9 mouse cellular contexts compared by ENCODE assay signal in the genomic region with DNA sequence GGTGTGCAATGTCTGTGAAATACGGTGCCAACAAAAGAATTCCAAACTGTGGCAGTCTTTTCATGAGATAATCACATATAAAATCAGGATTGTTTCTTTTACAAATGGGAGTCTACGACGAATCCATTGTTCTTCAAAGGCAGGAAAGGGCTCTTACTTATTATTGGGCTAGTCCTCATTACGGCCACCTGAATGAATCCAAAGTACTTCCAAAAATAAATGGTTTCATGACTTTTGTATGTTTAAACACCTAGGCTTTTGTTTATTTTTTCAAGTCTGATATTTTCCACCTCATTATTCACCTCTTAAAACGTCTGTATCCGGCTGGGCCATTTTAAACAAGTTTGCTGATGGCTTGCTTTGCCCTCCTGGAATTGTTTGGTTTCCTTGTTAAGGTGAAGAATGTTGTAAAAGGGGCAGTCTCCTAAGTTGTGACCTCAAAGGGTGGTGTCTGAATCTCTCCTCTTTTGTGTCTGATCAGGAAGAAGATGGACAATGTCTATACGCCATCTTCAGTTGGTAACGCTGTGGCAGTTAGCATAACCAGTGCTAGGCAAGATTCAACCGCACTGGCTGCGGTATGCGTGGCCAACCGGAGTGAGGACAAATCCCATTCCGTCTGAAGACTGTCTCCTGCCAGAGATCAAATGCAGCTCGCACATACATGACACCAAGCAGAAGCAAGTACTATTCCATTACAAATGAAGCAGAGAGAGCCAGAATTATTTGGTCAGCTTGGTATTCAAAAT.
DNase-seq lines count a peak whose midpoint lies in the region; ATAC-seq and TF ChIP-seq lines count a peak whose summit lies in the region.
"Had no signal": no experiment of that assay in that cellular context is flagged by ENCODE, and none has a peak within 500 bp of the region (broad histone marks: within the 10 kb centered on the region; RNA-seq: fewer than 3 reads in every experiment).

No protein-coding gene starts in this region.

- H3K4me1 ChIP-seq in lung, embryonic 14.5 days (ENCODE audit: insufficient read depth) = peaks cover 16% of the 10 kb centered on the region
- H3K4me1 ChIP-seq in forebrain, embryonic 15.5 days = peaks cover 52% of the 10 kb centered on the region
- H3K4me1 ChIP-seq in limb, embryonic 14.5 days (ENCODE audit: control insufficient read depth, insufficient read depth, low read length) = peaks cover 40% of the 10 kb centered on the region
- 0 out of 2 replicates have a peak, but pooled peaks cover 15% of the 10 kb centered on the region for H3K4me1 ChIP-seq in stomach, embryonic 16.5 days (ENCODE audit: control insufficient read depth, insufficient read depth, low read length)

- TF ChIP-seq CTCF in lung, embryonic 14.5 days (IDR thresholded peaks at IDR 0.05; ENCODE audit: low read depth) = no peak

- no peak overlapping the region for H3K4me3 ChIP-seq in lung, embryonic 14.5 days (ENCODE audit: low read depth, low read length)
- H3K4me3 ChIP-seq in forebrain, embryonic 15.5 days = peak overlapping the region; percentile 20; the same call in 1 of the 2 replicates
- H3K4me3 ChIP-seq in limb, embryonic 14.5 days (replicated peaks; ENCODE audit: low read length) = no peak overlapping the region
- no peak overlapping the region for H3K4me3 ChIP-seq in stomach, embryonic 16.5 days (replicated peaks; ENCODE audit: low read length)

- peak overlapping the region; percentile 79 for H3K27ac ChIP-seq in lung, embryonic 14.5 days (ENCODE audit: low read depth)
- H3K27ac ChIP-seq in forebrain, embryonic 15.5 days (replicated peaks) = peak overlapping the region; percentile 96
- peak overlapping the region; percentile 82 for H3K27ac ChIP-seq in limb, embryonic 14.5 days (replicated peaks; ENCODE audit: low read depth, low read length)
- peak overlapping the region; percentile 49; the same call in 1 of the 2 replicates for H3K27ac ChIP-seq in stomach, embryonic 16.5 days (ENCODE audit: low read length)

- 27% methylated on average over 14 of the region's 14 CpGs for WGBS in lung, embryonic 14.5 days
- WGBS in forebrain, embryonic 15.5 days = 12% methylated on average over 14 of the region's 14 CpGs
- WGBS in limb, embryonic 14.5 days = 32% methylated on average over 14 of the region's 14 CpGs
- WGBS in stomach, embryonic 16.5 days = 46% methylated on average over 14 of the region's 14 CpGs

- TF ChIP-seq POLR2A in limb, embryonic 14.5 days (IDR thresholded peaks at IDR 0.05; ENCODE audit: borderline replicate concordance, extremely low read depth, insufficient read depth, insufficient read length) = no peak

- no peak overlapping the region for H3K9ac ChIP-seq in lung, embryonic 14.5 days
- H3K9ac ChIP-seq in forebrain, embryonic 15.5 days (replicated peaks) = peak overlapping the region; percentile 45
- no peak overlapping the region for H3K9ac ChIP-seq in limb, embryonic 14.5 days (ENCODE audit: low read depth, low read length, severe bottlenecking)
- H3K9ac ChIP-seq in stomach, embryonic 16.5 days (ENCODE audit: low read length) = no peak overlapping the region

- H3K36me3 ChIP-seq in lung, embryonic 14.5 days (ENCODE audit: insufficient read depth) = no peaks in the 10 kb centered on the region
- no peaks in the 10 kb centered on the region for H3K36me3 ChIP-seq in forebrain, embryonic 15.5 days
- no peaks in the 10 kb centered on the region for H3K36me3 ChIP-seq in limb, embryonic 14.5 days (ENCODE audit: control insufficient read depth, insufficient read depth, low read length)
- no peaks in the 10 kb centered on the region for H3K36me3 ChIP-seq in stomach, embryonic 16.5 days (ENCODE audit: control insufficient read depth, insufficient read depth, low read length)

- peak overlapping the region; percentile 54 for H3K4me2 ChIP-seq in lung, embryonic 14.5 days
- peak overlapping the region; percentile 36 for H3K4me2 ChIP-seq in forebrain, embryonic 15.5 days (replicated peaks)
- peak overlapping the region; percentile 36 for H3K4me2 ChIP-seq in limb, embryonic 14.5 days (replicated peaks; ENCODE audit: low read depth, low read length, severe bottlenecking)
- H3K4me2 ChIP-seq in stomach, embryonic 16.5 days (ENCODE audit: low read depth, low read length) = peak overlapping the region; percentile 56

- no peak for DNase-seq in lung, embryonic 14.5 days
- DNase-seq in lung, postnatal 36 days = no peak
- no peak for DNase-seq in limb, embryonic 14.5 days (ENCODE audit: low spot score)
- no peak for DNase-seq in adrenal gland, adult 2 months
- DNase-seq in cerebellum, postnatal 4 days (ENCODE audit: low spot score in 2 of 2) = no peak
- DNase-seq: kidney, adult 8-10 months; thymus, postnatal 25 days had no signal

- no peaks in the 10 kb centered on the region for H3K9me3 ChIP-seq in lung, embryonic 14.5 days (ENCODE audit: low read depth, low read length)
- no peaks in the 10 kb centered on the region for H3K9me3 ChIP-seq in forebrain, embryonic 15.5 days
- no peaks in the 10 kb centered on the region for H3K9me3 ChIP-seq in limb, embryonic 14.5 days (ENCODE audit: control insufficient read depth, low read length)
- no peaks in the 10 kb centered on the region for H3K9me3 ChIP-seq in stomach, embryonic 16.5 days (replicated peaks; ENCODE audit: control insufficient read depth, low read length)

- no peak for ATAC-seq in lung, embryonic 14.5 days (ENCODE audit: insufficient read depth)
- ATAC-seq in forebrain, embryonic 15.5 days (replicated peaks) = peak; percentile 5; the same call in 1 of the 2 replicates
- no peak for ATAC-seq in limb, embryonic 14.5 days (ENCODE audit: low FRiP score, low read depth)
- ATAC-seq in stomach, embryonic 16.5 days (ENCODE audit: insufficient read depth, low FRiP score) = no peak

- no peaks in the 10 kb centered on the region for H3K27me3 ChIP-seq in lung, embryonic 14.5 days (ENCODE audit: insufficient read depth, low read length)
- H3K27me3 ChIP-seq in forebrain, embryonic 15.5 days = no peaks in the 10 kb centered on the region
- H3K27me3 ChIP-seq in limb, embryonic 14.5 days (ENCODE audit: control insufficient read depth, insufficient read depth, low read length) = no peaks in the 10 kb centered on the region
- H3K27me3 ChIP-seq in stomach, embryonic 16.5 days (ENCODE audit: control insufficient read depth, insufficient read depth, low read length) = no peaks in the 10 kb centered on the region
